Mouse (Mus musculus) skeletal muscle tissue, adult 2 months (tissue): Measurements from ENCODE around the gene Ubald2.
"Not testable (repeated sequence)": the region's sequence is repeated elsewhere in the genome, so short reads cannot be mapped to it uniquely, and the experiment has no call there.

ENCODE experiments used
- DNase-seq: peaks from one replicate; pipeline ENCODE4 v3.0.0-alpha.2; 2012; ENCODE audit warnings: low read depth, low spot score

The Ubald2 gene

DNA sequence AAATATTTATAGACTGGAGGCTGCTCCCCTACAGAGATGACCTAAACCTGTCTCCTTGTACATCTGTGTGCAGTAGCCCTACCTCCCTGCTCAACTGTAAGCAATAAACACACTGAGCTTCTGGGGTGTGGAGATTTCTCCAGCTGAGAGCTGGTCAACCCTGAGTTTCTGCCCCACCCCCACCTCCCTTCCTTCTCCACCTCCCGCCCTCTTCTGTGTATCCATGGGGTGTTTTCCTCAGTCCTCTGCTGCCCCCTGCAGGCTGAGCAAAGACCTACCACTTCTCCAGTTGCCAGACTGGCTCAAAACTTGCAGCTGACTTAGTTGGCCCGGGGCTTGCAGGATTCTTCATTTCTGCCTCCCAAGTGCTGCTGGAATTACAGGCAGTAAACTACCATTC, 29.9 kb downstream of the Ubald2 start:
- DNase-seq, result peak; percentile 85

DNA sequence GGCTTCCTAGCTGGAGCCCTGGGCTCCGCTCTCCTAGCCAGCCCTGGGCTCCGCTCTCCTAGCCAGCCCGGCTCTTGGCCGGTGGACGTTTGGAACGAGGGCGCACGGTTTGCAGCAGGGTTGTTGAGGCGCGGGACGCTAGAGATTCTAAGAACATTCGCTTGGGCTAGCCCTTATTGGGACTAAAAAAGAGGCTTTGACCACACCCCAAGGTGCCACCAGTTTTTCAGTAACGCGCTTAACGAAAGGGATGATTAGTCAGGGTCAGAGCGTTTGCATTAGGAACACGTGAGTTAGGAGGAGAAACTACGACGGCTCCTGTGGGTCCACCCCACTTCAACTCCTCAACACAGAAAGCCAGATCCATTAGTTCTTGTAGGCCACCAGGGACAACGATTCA, 32.2 kb downstream of the Ubald2 start, which contains the start of gene Qrich2:
Gene Qrich2, minus strand, starts transcription at position 101 of the 400 bp plus-strand sequence.
- DNase-seq, result no peak

DNA sequence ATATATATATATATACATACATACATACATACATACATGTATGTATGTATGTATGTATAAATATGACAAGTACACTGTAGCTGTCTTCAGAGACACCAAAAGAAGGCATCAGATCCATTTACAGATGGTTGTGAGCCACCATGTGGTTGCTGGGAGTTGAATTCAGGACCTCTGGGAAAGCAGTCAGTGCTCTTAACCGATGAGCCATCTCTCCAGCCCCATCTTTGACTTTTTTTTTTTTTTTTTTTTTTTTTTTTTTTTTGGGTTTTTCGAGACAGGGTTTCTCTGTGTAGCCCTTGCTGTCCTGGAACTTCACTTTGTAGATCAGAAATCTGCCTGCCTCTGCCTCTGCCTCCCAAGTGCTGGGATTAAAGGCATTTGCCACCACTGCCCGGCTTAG, 34.4 kb downstream of the Ubald2 start:
- DNase-seq, result not testable (repeated sequence)

DNA sequence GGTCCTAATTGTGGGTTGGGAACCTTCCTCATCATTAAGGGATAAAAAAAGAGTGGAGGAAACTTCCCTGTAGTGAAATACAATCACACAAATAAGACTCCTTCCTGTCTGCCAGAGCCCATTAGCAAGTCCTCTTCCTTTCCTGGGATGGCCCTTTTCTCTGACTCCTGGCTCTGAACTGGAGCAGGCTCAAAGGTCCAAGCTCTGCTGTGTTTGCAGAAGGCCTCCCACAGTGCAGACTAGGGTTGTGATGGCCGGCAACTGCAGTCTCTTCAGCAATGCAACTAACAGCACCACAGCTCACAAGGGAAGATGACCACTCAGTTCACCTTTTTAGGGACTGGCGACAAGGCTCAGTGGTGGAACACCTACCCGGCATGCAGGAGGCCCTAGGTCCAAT, 36.4 kb downstream of the Ubald2 start:
- DNase-seq, result no peak

DNA sequence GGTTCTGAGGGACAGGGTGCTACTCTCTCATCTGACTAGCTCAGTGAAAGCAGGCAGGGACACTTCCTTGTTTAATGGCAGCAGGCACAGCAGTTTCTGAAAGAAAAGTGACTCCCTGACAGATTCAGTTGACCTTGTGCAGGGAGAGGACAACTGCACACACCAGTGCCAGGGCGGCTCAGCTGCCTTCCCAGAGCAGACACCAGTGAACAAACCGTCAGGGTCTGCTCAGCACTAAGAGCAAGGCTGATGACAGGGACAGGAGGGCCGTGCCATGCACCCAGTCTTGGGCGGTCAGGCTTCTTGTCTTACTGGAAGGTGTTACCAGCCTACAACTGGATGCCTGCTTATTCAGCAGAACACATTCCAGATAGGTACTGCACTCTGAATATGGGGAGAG, 37.0 kb downstream of the Ubald2 start:
- DNase-seq, result peak; percentile 25

DNA sequence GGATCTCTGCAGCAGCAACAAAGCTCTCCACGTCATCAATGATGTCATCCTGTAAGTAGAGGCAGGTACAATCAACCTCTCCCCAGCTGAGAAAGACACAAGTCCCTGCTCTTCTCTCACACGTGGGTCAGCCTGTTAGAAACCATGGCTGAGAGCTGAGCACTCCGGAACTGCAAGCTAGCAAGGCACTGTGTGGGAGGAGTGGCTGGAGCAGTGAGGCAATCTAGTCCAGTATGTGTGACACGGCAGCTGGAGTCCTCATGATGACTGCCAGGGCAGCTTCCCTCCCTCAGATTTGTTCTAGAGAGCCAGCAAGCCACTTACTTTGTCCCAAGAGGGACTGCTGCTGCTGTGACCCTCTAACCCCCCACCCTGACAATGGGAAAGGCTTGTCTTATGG, 38.4 kb downstream of the Ubald2 start:
- no peak for DNase-seq

DNA sequence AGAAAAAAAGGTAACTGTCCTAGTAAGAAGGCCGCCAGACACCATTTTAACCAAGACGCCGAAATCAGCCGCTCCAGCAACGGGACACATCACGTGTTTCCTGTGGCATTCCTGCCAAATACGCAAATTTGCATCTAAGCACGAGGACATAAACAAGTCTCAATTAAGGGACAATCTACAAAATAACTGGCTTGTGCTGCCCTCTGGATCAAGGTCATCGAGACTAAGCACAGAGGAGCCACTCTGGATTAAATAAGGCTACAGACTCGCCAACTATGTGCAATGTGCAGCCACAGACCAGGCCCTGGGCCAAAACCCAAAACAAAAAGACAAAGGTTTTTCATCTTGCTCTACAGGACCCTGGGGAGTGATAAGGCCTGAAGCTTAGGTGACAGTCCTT, 42.1 kb downstream of the Ubald2 start:
- no peak for DNase-seq

DNA sequence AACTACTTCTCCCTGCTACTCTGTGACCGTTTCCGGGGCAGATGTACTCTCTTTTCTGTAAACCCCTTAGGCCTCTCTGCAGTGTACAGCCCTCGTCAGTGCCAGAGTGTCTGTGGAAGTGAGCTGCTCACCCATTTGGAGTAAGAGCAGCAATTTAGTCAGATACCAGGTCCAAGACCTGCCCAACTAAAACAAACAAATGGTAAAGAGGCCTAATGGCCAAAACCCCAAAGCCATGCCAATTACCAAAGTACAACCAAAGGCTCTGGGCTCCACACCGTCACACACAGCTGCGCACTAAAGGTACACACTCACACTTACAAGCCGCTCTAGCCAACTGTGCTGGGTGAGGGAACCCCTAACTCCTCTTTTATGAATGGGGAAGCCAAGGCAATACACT, 42.8 kb downstream of the Ubald2 start:
- no peak for DNase-seq

DNA sequence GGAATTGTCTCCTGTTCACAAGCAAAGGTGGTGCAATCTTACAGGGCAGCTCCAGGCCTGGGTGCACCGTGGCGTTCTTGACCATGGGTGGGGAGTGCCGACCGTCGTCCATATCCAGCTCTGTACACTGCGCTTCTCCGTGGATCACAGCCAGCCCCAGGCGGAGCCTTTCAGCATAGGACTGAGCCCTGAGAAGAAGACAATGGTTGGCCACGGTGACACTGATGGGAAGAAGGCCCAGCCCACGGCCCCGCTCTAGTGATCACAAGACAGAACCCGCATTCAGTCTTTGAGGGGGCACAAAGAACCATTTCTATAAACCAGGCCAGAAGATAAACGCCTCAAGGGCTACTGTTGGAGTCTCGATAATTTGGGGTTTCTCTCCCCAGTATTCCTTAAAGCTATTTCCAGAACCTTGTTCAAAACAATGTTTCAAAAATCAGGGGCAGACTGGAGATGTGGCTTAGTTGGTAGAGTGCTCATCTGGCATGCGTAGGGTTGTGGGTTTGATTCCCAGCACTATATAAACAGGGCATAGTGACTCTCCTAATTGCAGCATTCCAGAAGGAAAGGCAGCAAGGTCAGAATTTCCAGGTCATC, 43.4 kb downstream of the Ubald2 start:
- DNase-seq, result no peak

DNA sequence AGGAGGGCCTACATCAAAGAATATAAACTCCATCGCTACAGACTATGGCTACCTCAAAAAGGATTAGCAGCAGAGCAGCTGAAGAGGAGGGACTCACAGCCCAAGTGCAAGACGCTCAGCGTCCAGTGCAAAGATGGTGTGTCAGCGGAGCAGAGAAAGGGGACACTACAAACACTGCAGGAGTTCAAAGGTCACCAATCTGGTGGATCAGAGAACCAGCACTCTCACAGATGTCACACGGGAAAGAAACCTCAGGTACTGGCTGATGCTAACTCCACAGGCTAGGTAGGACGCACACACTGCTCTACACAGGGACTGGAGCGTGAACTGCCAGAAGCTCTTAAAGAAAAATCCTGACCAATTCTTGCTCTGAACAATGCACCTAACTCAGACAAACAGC, 45.1 kb downstream of the Ubald2 start:
- DNase-seq, result no peak

DNA sequence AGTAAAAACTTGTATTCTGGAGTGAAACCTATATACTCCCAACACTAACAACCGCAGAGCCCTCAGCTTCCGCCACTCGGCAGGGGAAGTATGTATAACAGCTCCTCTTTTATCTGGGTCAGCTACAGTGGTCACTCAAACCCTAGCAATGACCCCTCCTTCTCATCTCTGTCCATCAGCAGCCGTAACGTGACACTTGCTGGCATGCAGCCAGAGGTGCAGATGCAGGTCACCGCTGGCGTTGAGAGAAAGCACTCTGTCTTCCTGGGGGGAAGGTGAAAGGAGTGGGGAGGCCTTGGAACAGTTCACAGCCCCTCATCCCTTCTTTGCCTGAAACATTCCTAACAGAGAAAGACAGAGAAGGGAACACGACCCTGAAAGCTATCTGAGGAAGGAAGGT, 45.9 kb downstream of the Ubald2 start:
- DNase-seq, result peak; percentile 38

DNA sequence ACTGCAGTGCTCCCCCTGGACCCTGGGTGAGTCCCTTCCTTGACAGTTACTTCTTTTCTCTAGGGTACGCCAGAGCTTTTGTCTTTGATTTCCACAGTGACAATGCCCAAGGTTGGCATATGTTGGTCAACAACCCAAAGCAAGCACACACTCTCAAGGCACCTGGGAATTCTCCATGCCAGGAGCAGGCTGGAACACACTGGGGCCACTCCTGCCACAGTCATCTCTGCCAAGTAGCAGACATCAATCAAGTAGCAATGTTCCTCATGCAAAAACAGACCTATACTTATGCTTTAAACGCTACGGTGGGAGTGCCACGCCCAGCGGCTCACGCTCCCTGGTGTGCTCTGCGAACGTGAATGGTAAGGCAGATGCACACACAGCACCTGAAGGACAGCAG, 47.1 kb downstream of the Ubald2 start:
- DNase-seq, result no peak

DNA sequence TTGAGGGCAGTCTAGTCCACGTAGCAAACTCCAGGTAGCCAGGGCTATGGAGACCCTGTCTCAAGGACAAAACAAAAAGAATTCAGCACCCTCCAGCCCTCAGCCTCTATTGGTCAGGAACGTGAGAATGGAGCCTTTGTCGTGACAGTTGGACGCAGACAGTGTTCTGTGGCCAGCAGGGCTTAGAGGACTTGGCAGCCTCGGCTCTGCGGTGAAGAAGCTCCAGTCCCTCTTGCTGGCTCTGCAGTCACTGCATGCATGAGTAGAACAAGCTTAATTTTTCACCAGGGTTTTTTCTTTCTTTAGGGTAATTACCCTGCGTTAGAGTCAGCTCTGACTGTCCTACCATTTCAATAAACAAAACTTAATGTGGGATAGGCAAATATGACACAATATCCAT, 47.9 kb downstream of the Ubald2 start:
- DNase-seq, result no peak

DNA sequence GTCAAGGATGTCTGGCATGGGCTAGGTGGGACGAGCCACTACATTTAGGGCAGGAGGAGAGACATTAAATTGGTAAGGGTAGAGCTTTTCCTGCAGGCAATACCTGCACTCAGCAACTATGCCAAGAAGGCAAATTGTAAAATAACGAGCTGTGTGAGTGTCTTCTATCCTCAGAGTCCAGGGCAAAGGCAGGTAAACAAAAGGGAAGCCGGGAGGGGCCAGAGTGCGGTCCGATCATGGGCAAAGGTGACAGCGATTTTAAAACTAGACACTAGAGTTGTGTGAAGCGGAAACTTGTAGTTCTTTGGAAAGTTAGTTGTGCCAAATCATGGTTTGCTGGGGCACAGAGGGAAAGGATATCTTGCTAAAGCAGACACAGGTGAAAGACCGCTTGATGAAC, 50.4 kb downstream of the Ubald2 start:
- no peak for DNase-seq

DNA sequence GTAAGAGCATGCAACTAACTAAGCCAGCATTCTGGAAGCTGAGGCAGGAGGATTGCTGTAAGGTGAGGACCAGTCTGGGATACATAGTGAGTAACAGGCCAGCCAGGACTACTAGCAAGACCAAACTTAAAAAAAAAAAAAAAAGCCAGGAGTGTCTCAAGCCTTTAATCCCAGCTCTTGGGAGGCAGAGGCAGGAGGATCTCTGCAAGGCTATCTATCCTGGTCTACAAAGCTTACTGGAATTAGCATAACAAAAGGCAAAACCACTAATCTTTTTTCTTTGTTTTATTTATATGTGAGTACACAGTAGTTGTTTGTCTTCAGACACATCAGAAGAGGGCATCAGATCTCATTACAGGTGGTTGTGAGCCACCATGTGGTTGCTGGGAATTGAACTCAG, 54.3 kb downstream of the Ubald2 start:
- no peak for DNase-seq
